Mouse (Mus musculus) embryonic stem cell, embryonic (primary cell): ENCODE data around the gene Pdxk.

Source experiments
- CTCF ChIA-PET, 4 experiments: fragments of 300-600 bp in 2 of 4; fragments of 350-600 bp in 2 of 4; sonication (Branson Sonifier 250); formaldehyde crosslinking; loops; one replicate each; lab custom pipeline; 2022; ENCODE audit warnings: inconsistent platforms in 2 of 4; lab: Charles Lee
- POLR2A ChIA-PET, 4 experiments: fragments of 300-600 bp in 2 of 4; fragments of 350-600 bp in 2 of 4; sonication (Branson Sonifier 250); formaldehyde crosslinking; loops; one replicate each; lab custom pipeline; 2022; ENCODE audit warnings: antibody characterized with exemption in 4 of 4, inconsistent platforms in 1 of 4; lab: Charles Lee

The Pdxk gene

DNA sequence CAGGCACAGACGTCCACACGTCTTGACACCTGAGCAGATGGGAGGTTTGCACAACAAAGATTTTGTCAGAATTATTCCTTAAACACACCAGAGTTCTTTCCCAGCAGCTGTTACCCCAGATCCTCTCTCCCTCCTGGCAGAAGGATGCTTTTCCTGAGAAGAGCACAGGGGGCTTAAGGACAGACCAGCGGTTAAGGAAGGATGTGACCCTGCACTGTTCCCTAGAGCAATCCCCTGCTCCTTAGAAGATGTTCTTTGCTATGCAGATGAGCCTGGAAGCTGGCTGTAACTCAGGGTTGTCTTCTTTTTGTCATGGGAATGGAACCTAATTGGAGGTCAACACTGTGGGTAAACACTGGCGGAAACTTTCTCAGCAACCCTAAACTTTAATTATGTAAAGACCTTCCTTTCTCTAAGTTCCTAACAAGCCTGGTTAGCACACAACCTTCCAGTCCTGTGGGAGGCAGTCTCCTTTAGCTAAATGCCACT is 73.7 kb downstream of the Pdxk start:
- CTCF ChIA-PET, result interaction anchor here in 3 of 4 experiments (0.6 to 2.7 kb wide), 36 partner anchors 8 to 874 kb away, joined by 3 to 28 read pairs (median 4); partner anchors contain the start of genes Pfkl (in 1 of the 3), Pwp2 (in 1 of the 3), Rrp1 (in 1 of the 3) and Trappc10 (in 1 of the 3)
- POLR2A ChIA-PET, result interaction anchor here in 3 of 4 experiments (0.7 to 1.8 kb wide), 19 partner anchors 12 to 1660 kb away, joined by 3 to 11 read pairs (median 4); partner anchors contain the start of gene Pdxk (in 1 of the 3)

DNA sequence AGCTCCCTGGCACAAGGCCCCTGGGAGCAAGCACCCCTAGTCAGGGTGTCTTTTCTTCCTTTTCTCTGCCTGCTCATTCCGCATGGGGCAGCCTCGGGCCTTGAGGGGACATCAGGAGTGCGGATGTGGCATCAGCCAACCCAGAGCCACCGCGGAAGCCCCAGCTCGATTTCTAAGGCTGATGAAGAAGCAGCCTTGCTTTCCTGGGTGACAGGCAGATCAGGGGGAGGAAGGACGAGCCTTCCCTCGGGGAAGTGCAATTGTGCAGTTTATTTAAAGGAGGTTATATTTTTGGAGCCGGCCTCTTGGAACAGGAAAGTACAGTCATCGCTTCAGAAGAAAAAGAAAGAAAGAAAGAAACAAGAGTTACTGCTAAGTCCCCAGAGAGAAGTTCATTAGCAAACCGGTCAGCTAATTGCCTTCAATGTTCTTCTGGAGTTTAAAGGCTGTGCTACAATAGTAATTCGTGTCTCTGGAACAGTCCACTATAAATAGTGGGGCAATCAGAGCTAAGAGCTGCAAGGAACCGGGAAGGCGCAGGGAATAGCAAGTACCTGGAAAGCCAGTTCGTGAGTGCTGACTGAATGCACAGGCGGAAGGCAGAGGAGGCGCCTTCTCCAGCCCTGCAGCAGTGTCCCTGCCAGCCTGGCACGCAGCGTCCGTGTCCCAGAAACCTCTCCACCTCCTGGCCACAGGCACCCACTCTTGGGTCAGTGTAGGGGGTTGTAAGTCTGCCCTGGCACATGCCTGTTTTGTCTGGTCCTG is 76.4 kb downstream of the Pdxk start:
- POLR2A ChIA-PET, result interaction anchor here in 2 of 4 experiments (0.6 to 1.8 kb wide), 2 partner anchors 22 to 644 kb away, joined by 3 to 4 read pairs; no protein-coding TSS in a partner anchor
- CTCF ChIA-PET, result interaction anchor here in 2 of 4 experiments (0.5 to 1.4 kb wide), 4 partner anchors 10 to 635 kb away, joined by 3 to 7 read pairs (median 4); partner anchors contain the start of gene Rrp1 (in 1 of the 2)
